Mouse (Mus musculus) erythroblast, embryonic 14.5 days (primary cell): ENCODE data around the gene Sh2b2.

Experiments
- GATA1 ChIP-seq: IDR thresholded peaks from 2 replicates; pipeline ENCODE4 v1.6.1; 2012; ENCODE audit warnings: low read length, inconsistent platforms, mixed read lengths
- TAL1 ChIP-seq: IDR thresholded peaks from 3 replicates; pipeline ENCODE4 v1.6.1; 2012; ENCODE audit warnings: low read length, inconsistent platforms, mixed read lengths

DNA sequence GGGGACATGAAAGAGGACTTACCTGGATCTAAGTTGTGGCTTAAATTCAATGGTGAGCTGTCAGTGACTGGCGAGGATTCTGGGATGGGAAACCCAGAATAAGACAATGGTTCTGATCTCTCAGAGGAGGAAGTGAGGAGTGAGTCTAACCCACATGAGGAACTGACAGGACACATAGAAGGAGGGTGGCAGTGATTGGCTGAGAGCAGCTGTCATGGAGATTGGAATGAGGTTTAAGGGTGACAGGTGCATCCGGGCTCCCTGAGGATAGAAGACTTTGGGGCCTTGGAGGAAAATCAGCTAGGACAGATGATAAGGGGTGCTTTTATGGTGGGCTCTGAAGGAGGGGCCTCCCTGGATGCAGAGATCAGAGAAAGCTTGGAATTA lies at the start of gene Sh2b2:
- TF ChIP-seq GATA1 (no peak), TAL1 (no peak)
